16 mouse cellular contexts compared by ENCODE assay signal in the genomic region with DNA sequence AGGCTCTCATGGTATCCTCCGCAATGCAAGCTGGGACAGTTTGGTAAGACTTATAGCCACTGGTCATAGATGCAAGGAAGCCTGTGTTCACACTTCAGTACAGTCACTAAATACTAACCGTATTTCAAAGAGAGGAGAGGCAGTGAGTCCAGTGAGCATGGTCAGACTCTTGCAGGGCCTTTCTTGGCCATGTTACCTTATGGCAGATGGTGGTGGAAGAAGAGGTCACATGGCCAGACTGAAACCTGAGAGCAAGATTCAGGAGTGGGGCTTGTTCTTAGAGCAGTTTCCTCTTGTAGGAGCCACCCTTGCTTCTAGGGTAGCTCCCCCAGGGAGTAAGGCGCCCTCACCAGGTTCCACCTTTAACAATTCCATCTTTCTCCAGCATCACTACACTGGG.
"Had no signal": no experiment of that assay in that cellular context is flagged by ENCODE, and none has a peak within 500 bp of the region (broad histone marks: within the 10 kb centered on the region; RNA-seq: fewer than 3 reads in every experiment).

No protein-coding gene starts in this region.

- H3K27ac ChIP-seq: kidney, postnatal 0 days; layer of hippocampus, adult 2 months; liver, embryonic 13.5 days; stomach, postnatal 0 days had no signal

- H3K4me3 ChIP-seq: layer of hippocampus, adult 2 months; liver, embryonic 13.5 days had no signal

- H3K27me3 ChIP-seq: liver, embryonic 13.5 days had no signal

- H3K9ac ChIP-seq: liver, embryonic 13.5 days had no signal

- H3K9me3 ChIP-seq: liver, embryonic 13.5 days had no signal

- H3K4me2 ChIP-seq: liver, embryonic 13.5 days; midbrain, embryonic 11.5 days had no signal

- H3K36me3 ChIP-seq: liver, embryonic 13.5 days had no signal

- H3K4me1 ChIP-seq: liver, embryonic 13.5 days had no signal

- DNase-seq: kidney, postnatal 25 days; layer of hippocampus, adult 9-11 months; liver, embryonic 13.5 days; lung, adult 2 months; lung, postnatal 14 days; lung, postnatal 4 days; midbrain, embryonic 14.5 days; right cerebral cortex, postnatal 14 days; right cerebral cortex, postnatal 4 days; thymus, adult 2 months; thymus, postnatal 14 days; thymus, postnatal 4 days had no signal
